In the genomic region with DNA sequence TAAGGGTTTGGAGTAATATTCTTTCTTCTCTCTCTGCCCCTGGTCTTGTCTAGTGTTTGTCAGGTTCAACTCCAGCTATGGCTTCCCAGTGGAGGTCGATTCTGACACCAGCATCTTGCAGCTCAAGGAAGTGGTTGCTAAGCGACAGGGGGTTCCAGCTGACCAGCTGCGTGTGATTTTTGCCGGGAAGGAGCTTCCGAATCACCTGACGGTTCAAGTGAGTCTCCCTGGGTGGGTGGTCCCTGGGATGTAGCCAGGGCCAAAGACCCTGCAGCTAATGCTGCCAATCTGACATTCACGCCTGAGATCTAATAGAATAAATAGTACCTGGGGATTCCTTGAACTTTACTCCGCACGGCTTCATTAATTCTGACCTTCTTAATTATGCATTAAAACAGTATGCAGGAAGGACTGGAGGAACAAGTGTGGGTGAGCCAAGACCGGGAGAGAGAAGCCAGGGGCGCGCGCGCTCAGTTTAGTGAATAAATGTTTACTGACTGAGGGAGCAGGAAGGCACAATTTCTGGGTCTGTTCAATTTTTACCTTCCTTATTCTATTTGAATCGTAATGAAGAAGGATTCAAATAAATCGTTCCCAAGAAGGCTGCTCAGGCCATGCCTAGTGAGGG, we compare ENCODE assay signal across 9 mouse cellular contexts.
DNase-seq lines count a peak whose midpoint lies in the region; ATAC-seq lines count a peak whose summit lies in the region.
"Had no signal": no experiment of that assay in that cellular context is flagged by ENCODE, and none has a peak within 500 bp of the region (broad histone marks: within the 10 kb centered on the region; RNA-seq: fewer than 3 reads in every experiment).

No protein-coding gene starts in this region.

- H3K4me2 ChIP-seq in heart, embryonic 11.5 days, result peak overlapping the region; percentile 55
- peak overlapping the region; percentile 49 for H3K4me2 ChIP-seq in hindbrain, embryonic 14.5 days (replicated peaks)
- peak overlapping the region; percentile 53 for H3K4me2 ChIP-seq in midbrain, embryonic 13.5 days (replicated peaks)

- 0 out of 2 replicates have a peak overlapping the region, but pooled peaks have one; percentile 24 for H3K9ac ChIP-seq in heart, embryonic 11.5 days (ENCODE audit: low read depth, low read length)
- 0 out of 2 replicates have a peak overlapping the region, but pooled peaks have one; percentile 21 for H3K9ac ChIP-seq in hindbrain, embryonic 14.5 days
- peak overlapping the region; percentile 8; the same call in 1 of the 2 replicates for H3K9ac ChIP-seq in midbrain, embryonic 13.5 days (replicated peaks)

- 10% methylated on average over 16 of the region's 16 CpGs for WGBS in heart, embryonic 11.5 days (ENCODE audit: insufficient replicate concordance)
- 2% methylated on average over 16 of the region's 16 CpGs for WGBS in hindbrain, embryonic 14.5 days
- WGBS in midbrain, embryonic 13.5 days, result 3% methylated on average over 16 of the region's 16 CpGs

- H3K27ac ChIP-seq in heart, embryonic 11.5 days (ENCODE audit: low read depth, low read length), result no peak overlapping the region
- H3K27ac ChIP-seq in hindbrain, embryonic 14.5 days, result peak overlapping the region; percentile 76
- peak overlapping the region; percentile 79 for H3K27ac ChIP-seq in midbrain, embryonic 13.5 days

- no peak for DNase-seq in heart, adult 8-10 months (ENCODE audit: low spot score)
- peak; percentile 42 for DNase-seq in brain, adult 2 months (ENCODE audit: low read depth, low spot score)
- peak; percentile 69 for DNase-seq in hindbrain, embryonic 14.5 days (ENCODE audit: low spot score)
- DNase-seq in ovary, postnatal 10 days (ENCODE audit: low spot score), result no peak
- DNase-seq in T-cell, adult 2 months (ENCODE audit: low spot score), result no peak
- no peak for DNase-seq in urinary bladder, adult 2 months (ENCODE audit: low spot score)

- no peak for ATAC-seq in heart, embryonic 11.5 days (replicated peaks; ENCODE audit: insufficient number of reproducible peaks, low FRiP score, low TSS enrichment)
- peak; percentile 69 for ATAC-seq in hindbrain, embryonic 14.5 days (ENCODE audit: low FRiP score)
- ATAC-seq in midbrain, embryonic 13.5 days, result peak; percentile 67

- H3K9me3 ChIP-seq in heart, embryonic 11.5 days (replicated peaks; ENCODE audit: control insufficient read depth, low read length), result no peaks in the 10 kb centered on the region
- H3K9me3 ChIP-seq in hindbrain, embryonic 14.5 days (ENCODE audit: control insufficient read depth, low read length), result no peaks in the 10 kb centered on the region
- no peaks in the 10 kb centered on the region for H3K9me3 ChIP-seq in midbrain, embryonic 13.5 days

- H3K4me3 ChIP-seq in heart, embryonic 11.5 days (ENCODE audit: low read depth, low read length), result peak overlapping the region; percentile 18; the same call in 1 of the 2 replicates
- peak overlapping the region; percentile 10 for H3K4me3 ChIP-seq in hindbrain, embryonic 14.5 days (replicated peaks; ENCODE audit: low read length)
- H3K4me3 ChIP-seq in midbrain, embryonic 13.5 days (replicated peaks), result peak overlapping the region; percentile 28

- no peaks in the 10 kb centered on the region for H3K4me1 ChIP-seq in heart, embryonic 11.5 days (ENCODE audit: control insufficient read depth, insufficient read depth, low read length)
- peaks cover 13% of the 10 kb centered on the region for H3K4me1 ChIP-seq in hindbrain, embryonic 14.5 days (replicated peaks; ENCODE audit: control insufficient read depth, insufficient read depth, low read length)
- H3K4me1 ChIP-seq in midbrain, embryonic 13.5 days (replicated peaks), result peaks cover 26% of the 10 kb centered on the region

- H3K27me3 ChIP-seq in heart, embryonic 11.5 days (ENCODE audit: control insufficient read depth, insufficient read depth, low read length), result 0 out of 2 replicates have a peak, but pooled peaks cover 2% of the 10 kb centered on the region
- H3K27me3 ChIP-seq in hindbrain, embryonic 14.5 days (ENCODE audit: control insufficient read depth, insufficient read depth, low read length), result no peaks in the 10 kb centered on the region
- no peaks in the 10 kb centered on the region for H3K27me3 ChIP-seq in midbrain, embryonic 13.5 days
- H3K27me3 ChIP-seq: CH12.LX had no signal

- H3K36me3 ChIP-seq in heart, embryonic 11.5 days (ENCODE audit: control insufficient read depth, insufficient read depth, low read length), result no peaks in the 10 kb centered on the region
- H3K36me3 ChIP-seq in hindbrain, embryonic 14.5 days (replicated peaks; ENCODE audit: control insufficient read depth, insufficient read depth), result no peaks in the 10 kb centered on the region
- H3K36me3 ChIP-seq in midbrain, embryonic 13.5 days, result no peaks in the 10 kb centered on the region

Comparison
In these comparisons a context has a peak if more than half of its experiments do, and no peak if none do; other contexts are left out.
1. DNase-seq: peak in brain, adult 2 months (single experiment) and hindbrain, embryonic 14.5 days (single experiment); none in heart, adult 8-10 months (single experiment), ovary, postnatal 10 days (single experiment), T-cell, adult 2 months (single experiment) and urinary bladder, adult 2 months (single experiment).
2. Peak in every context shown above with its lines, with median percentiles within 50 percentile points of each other: H3K4me2 ChIP-seq, H3K4me3 ChIP-seq and H3K9ac ChIP-seq.